Mouse (Mus musculus) cerebellum, postnatal 25 days (tissue): ENCODE measurements at regions not wholly inside any gene's neighbourhood (a gene's known extent, or its start where the extent isn't known, plus 50 kb on each side); places are given as distances from the start of the nearest gene placed in this dataset.
A peak's percentile ranks its signal among the peaks of the same experiment; 100 is the strongest.

ENCODE experiments used
- DNase-seq, 2 experiments: peaks; one replicate each; pipeline ENCODE4 v3.0.0; 2021; ENCODE audit warnings: mixed read lengths in 2 of 2

GRCm38 (mm10) chr7:95460889-95461288 is 710.2 kb upstream of the Tenm4 start:
- DNase-seq = no peak

GRCm38 (mm10) chr7:95465506-95465905 is 705.5 kb upstream of the Tenm4 start:
- DNase-seq = no peak

GRCm38 (mm10) chr7:95467028-95467427 is 704.0 kb upstream of the Tenm4 start:
- DNase-seq = no peak

GRCm38 (mm10) chr7:95473892-95474291 is 697.2 kb upstream of the Tenm4 start:
- no peak for DNase-seq

DNA sequence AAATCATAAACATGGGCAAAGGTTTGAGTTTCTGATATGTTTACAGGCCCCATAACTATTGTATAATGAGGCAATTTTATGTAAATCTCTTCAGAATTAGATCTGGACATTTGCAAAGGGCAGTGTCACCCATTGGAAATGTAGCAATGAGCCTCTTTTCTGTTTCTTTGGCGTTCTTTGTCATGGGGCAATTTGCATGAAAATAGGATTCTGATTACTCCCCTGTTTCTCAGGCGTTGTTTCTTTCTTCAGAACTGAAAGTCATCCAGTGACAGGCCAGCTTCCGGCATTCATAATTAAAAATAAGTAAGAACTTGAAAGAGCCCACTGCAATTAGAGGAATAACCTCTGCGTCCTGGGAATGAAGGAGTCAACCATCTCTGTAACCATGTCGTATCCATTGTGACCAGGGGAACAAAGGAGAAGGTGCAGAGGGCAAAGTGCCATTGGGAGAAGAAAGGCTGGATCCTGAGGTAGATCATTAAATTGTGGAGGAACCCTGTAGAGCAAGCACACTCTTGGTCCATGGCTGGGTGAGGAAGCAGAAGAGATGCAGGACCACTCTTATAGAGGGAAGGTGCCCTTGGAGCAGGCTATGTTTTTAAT is 690.8 kb upstream of the Tenm4 start:
- DNase-seq = no peak

DNA sequence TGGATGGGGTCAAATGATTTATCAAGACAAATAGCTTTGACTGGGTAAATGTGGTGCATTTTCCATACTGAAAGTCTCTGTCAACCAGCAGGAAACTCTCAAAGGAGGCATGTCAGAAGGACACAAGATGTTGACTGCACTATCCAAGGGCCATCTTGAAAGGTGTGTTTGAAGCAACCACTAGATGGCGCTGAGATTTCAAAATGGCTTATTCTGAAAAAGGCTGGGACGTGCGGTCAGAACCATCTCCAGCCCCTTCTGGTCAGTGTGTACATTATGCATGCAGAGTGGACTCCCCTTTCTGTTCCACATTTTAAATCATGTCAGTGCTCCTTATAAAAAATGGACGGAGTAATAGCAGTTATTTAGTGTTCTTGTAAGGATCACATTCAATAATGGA is 681.4 kb upstream of the Tenm4 start:
- peak; percentile 10 to 49 for DNase-seq

GRCm38 (mm10) chr7:95494793-95495192 is 676.3 kb upstream of the Tenm4 start:
- DNase-seq = no peak

- no peak for DNase-seq
These were observed 668.1 kb upstream of the Tenm4 start for GRCm38 (mm10) chr7:95502959-95503358.

GRCm38 (mm10) chr7:95547256-95547655 is 623.8 kb upstream of the Tenm4 start:
- no peak for DNase-seq

DNA sequence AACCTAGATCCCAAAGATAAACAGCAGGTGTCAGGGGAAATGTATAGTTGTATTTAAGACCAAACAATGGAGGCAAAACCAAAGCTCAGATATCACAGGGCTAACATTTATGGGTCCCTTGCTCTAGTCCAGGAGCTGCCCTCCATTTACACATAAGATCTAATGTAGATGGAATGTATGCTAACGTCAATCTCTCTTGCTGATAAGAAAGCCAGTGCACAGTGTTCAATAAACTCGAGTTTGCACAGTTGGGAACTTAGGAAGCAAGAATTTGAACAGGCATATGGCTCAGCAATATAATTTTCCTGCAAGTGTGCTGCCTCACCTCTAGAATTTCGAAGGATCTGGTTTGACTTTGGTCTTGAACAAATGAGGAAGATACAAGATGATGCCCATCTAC is 620.9 kb upstream of the Tenm4 start:
- DNase-seq = no peak

DNA sequence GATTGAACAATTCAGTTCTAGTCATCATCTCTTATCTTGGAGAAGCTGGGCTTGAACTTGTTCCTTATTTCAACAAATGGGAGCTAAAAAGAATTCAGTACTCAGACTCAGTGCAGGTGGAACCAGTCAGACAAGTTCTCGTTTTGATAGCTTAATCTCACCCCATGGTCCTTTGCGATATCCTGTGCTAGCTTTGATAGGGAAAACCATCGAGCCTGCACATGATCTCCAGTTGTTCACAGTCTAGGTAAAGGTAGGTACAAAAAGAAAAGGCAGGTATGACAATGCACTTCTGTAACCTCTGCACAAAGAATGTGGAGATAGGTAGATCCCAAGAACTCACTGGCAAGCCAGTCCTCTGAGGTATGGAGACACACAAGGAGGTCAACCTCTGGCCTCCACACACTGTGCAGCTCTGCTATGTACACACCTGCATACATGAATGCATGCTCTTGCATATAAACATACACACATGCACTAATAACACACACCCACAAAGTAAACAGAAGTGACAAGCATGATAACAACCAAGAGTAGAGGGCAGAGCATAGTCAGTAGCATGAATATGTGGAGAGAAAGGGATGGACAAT is 619.2 kb upstream of the Tenm4 start:
- DNase-seq = no peak

DNA sequence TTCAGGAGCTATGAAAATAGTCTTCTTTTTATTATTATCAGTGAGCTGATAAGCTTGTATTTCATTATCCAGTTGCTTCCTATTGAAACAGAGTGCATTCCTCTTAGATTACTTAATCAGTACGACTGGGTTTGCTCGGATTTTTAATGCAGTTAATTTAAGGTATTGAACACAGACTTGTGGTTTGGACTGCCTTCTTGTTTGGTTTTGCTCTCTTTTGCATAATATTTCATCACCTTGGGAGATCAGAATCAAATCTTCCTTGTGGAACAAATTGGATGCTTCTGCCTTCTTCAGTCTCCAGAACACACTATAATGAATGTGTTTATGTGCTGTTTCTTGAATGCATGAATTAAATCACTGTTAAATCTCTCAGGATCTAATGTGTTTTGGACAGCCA is 612.5 kb upstream of the Tenm4 start:
- no peak for DNase-seq

- DNase-seq = no peak
These were observed 592.4 kb upstream of the Tenm4 start for GRCm38 (mm10) chr7:95578633-95579032.

DNA sequence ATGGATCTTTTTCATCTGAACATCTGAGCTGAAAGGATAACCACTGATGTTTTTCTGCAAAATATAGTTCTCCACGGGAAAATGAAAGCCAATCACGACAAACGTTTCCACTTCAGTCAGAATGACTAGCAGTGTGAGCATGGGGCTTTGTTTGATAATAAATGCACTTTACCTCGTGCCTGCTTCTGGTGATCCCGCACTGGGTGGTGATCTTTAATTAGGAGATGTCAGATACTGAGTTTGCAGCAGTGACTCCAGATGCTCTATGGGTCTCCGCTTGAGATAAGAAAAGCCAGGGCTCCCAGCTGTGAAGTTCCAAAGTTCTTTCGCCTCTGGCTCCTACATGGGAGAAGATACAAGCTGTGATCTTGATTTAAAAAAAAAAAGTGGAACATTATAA is 589.7 kb upstream of the Tenm4 start:
- no peak for DNase-seq

GRCm38 (mm10) chr7:95598339-95598738 is 572.7 kb upstream of the Tenm4 start:
- no peak for DNase-seq

DNA sequence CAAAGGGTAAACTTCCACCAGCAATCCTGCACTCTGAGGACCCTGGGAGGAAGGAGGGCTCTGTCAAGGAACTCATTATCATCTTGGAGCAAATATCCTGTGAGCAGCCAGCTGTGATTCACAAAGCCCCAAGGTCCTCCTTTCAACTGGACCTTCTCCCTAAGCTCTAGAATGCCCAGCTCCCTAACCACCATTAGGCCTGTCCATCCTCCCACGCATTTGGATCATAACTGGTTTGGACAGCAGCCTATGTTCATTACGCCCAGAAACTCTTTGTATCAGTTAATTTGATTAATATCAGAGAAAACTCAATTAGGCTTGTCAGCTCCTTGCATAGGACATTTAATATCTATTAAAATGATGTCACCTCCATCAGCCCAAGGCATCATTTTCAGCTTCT is 557.3 kb upstream of the Tenm4 start:
- DNase-seq = no peak

DNA sequence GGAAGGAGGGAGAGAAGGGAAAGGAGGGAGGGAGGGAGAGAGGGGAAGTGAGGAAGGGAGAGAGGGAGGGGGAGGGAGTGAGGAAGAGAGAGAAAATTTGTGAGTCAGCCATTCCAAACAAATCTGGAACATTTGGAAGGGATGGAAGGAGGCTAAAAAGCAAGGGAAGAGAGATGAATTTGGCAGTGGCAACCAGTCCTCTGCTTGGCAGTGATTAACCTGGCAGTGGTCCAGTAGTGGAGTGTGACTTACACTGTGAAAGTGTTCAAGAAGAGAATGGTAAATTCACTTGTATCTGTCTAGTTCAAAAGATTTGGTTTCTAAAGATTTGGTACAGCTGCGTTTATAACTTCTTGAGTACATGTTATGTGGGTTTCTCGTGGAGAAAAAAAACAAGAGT is 553.7 kb upstream of the Tenm4 start:
- peak; percentile 3 to 42 for DNase-seq

GRCm38 (mm10) chr7:95618170-95618569 is 552.9 kb upstream of the Tenm4 start:
- no peak for DNase-seq

- no peak for DNase-seq
These were observed 551.0 kb upstream of the Tenm4 start for GRCm38 (mm10) chr7:95620079-95620478.

- no peak for DNase-seq
These were observed 530.4 kb upstream of the Tenm4 start for GRCm38 (mm10) chr7:95640683-95641082.

DNA sequence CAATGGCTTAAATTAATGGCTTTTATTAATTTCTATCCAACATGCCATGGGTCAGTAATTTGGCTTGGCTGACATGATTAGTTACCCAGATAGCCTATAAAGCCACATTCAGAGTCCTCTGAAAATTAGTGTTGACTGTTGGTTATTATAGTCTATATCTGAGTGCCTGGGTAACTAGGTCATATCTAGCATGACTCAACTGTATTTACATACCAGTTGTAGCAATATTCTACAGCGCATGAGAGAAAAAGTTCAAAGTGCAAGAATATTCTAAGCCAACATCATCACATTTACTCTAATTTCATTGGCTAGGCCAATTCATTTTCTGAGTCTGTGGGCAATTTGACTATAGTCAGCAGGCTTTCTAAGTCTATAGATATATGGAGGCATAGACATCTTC is 496.7 kb upstream of the Tenm4 start:
- no peak for DNase-seq

DNA sequence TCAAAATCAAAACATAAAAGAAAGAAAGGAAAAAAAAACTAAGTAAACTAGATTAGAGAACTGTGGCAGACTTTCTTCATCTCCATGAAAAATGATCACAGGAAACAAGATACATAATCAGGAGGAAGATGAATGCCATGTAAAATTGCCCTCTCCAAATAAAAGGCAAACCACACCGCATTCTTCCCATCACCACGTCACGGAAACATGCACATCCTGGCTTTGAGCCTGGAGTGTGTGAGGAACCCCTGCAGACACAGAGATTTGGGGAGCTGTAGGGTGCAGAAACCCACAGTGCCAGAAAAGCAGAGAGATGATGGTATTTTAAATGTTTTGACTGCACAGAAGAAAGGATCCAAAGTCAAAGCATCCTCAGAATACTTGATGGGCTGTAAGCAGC is 488.5 kb upstream of the Tenm4 start:
- no peak for DNase-seq

GRCm38 (mm10) chr7:95687733-95688132 is 483.3 kb upstream of the Tenm4 start:
- DNase-seq = no peak

DNA sequence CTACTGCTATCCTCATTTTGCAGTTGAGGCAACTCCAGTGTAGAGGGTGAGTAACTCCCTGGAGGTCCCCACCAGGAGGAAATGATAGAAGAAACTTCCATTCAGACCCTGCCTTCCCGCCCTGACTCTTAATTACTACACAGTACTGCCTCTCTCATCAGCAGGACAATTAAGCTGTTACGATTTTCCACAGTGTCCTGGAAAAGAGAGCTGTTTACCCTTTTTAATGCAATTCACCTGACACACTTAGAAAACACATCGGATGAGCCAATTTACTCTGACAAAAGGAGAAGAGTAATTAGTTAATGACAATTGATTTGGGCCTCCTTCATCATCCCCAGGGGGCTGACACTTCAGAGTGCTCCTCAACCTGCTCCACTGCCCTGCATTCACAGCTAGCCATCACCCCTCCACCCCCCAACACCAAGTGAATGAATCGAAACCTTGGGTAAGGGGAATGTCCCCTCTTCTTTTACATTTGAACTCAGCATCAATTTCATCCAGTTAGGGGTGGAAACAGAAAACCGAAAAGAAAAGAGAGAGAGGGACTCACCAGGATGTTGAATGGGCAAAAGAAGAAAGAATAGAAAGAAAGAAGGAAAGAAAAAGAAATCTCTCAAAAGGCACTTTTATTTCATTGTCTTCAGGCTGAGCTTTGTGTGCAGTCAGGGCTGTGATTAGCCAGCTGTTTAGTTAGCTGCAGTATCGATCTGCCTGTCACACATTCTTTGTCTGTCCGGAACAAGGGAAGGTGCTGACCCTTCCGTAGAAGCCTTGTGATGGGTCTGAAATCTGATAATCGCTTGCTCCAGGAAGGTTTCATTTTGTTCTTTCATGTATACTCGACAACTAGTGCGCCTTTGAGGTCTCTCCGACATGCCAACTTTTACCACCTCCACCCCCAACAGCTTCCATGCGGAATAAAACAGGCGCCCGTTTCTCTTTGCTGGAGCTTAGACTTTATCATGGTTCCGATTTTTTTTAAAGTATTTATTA is 482.6 kb upstream of the Tenm4 start:
- no peak for DNase-seq
